Comparison of ENCODE assay signal across 15 mouse cellular contexts in the genomic region with DNA sequence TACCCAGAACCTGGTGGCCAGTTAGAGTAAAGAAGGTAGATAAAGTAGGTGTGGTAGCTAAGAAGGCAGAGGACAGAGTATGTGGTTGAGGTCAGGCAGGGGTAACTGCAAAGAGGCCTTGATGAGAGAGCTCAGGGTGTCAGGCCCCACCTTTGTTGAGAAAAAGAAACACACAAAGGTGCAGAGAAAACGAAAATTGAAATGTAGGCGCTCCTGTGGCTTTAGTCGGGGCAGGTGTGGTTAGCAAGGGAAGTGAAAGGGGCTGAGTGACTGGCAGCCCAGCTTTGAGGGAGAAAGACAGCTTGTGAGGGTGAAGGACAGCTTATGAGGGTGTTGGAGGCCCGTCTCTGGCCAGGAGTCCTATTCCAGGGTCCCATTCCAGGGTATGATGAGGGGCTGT. TPM values are rescaled to one million over a fixed set of nuclear protein-coding genes. Genes with fewer than 3 reads are reported as not detected.
DNase-seq lines count a peak whose midpoint lies in the region; ATAC-seq lines count a peak whose summit lies in the region.
"Had no signal": no experiment of that assay in that cellular context is flagged by ENCODE, and none has a peak within 500 bp of the region (broad histone marks: within the 10 kb centered on the region; RNA-seq: fewer than 3 reads in every experiment).

No protein-coding gene starts in this region.

- peak; percentile 62 for ATAC-seq in megakaryocyte, adult 5-6 weeks (ENCODE audit: poor library complexity, severe bottlenecking)

- DNase-seq in lung, postnatal 25 days (ENCODE audit: low spot score): peak; percentile 17
- DNase-seq in lung, adult 18-20 months: no peak
- peak; percentile 45 to 47 for DNase-seq in CD8-positive naive resting alpha-beta T cell, adult 2 months (ENCODE audit: low read depth in 2 of 2, low spot score in 2 of 2)
- peak; percentile 47 for DNase-seq in thymus, postnatal 25 days
- no peak for DNase-seq in c-Kit-positive CD71-positive TER-119-positive erythroid progenitor cells, embryonic 14.5 days (ENCODE audit: low spot score)
- no peak for DNase-seq in kidney, postnatal 25 days
- DNase-seq in kidney, adult 11 months: no peak
- DNase-seq: adrenal gland, adult 8-10 months; cerebellum, adult 11-12 months; cerebellum, postnatal 36 days; gastrocnemius, postnatal 10 days; liver, embryonic 13.5 days had no signal

RNA-seq across cellular contexts. Expression of a gene that starts 28.9 kb away (rescaled TPM):
- total RNA-seq in megakaryocyte, adult 5-6 weeks (2015): 3.2 and 8.3 TPM in 2 replicates
- 12.2 and 18.4 TPM in 2 replicates for total RNA-seq in megakaryocyte, adult 5-6 weeks (2017)

RNA-seq across cellular contexts. Expression of a gene that starts 49.1 kb away (rescaled TPM):
- 0.21 and 0.36 TPM in 2 replicates for total RNA-seq in megakaryocyte, adult 5-6 weeks (2015)
- 0.07 and 0.81 TPM in 2 replicates for total RNA-seq in megakaryocyte, adult 5-6 weeks (2017)
- total RNA-seq: gastrocnemius, postnatal 10 days; heart, adult 8-10 months; layer of hippocampus, adult 18-20 months had no signal

Comparison
In these comparisons a context has a peak if more than half of its experiments do, and no peak if none do; other contexts are left out.
1. DNase-seq: peak in lung, postnatal 25 days (single experiment), CD8-positive naive resting alpha-beta T cell, adult 2 months (2 of 2) and thymus, postnatal 25 days (single experiment); none in lung, adult 18-20 months (0 of 2), c-Kit-positive CD71-positive TER-119-positive erythroid progenitor cells, embryonic 14.5 days (single experiment), kidney, postnatal 25 days (0 of 2) and kidney, adult 11 months (single experiment).